Mouse (Mus musculus): ENCODE measurements at regions not wholly inside any gene's neighbourhood (a gene's known extent, or its start where the extent isn't known, plus 50 kb on each side); places are given as distances from the start of the nearest gene placed in this dataset.
"Not testable (repeated sequence)": the region's sequence is repeated elsewhere in the genome, so short reads cannot be mapped to it uniquely, and the experiment has no call there.

- no peak for DNase-seq (ENCODE audit: low read depth, low spot score)
These were observed 1372.5 kb upstream of the Rag2 start for GRCm38 (mm10) chr2:100252006-100252405.

DNA sequence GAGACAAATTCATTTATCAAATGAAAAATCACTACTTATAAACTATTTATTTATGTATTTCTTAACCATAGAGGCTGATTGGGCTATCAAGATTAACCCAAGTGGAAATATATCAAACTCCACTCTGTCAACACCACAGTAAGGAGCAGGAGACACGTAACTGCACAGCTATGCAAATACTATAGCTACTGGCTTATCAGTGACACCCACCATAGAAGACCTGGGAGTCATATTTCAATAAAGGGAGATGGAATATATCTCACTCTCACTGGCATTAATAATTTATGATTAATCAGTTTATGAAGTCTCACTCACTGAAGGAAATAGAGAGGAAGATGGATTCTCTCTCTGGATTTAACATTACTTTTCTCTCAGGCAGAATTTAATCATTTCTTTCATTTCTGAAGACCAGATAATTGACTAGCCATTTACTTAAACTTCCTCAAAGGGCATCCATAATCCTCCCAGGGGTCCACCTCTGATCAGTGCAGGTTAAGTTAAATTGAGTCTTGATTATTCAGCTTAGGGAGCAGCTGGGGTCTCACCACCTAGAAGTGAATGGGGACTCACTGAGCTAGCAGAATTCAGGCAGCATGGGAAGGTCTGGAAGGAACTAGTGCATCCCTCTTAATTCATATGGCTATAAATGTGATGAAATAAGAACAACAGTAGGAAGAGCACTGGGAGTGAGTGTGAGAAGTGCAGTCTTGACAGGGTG, 1365.2 kb upstream of the Rag2 start:
- DNase-seq (ENCODE audit: low read depth, low spot score): no peak

GRCm38 (mm10) chr2:100306516-100306915, 1318.0 kb upstream of the Rag2 start:
- no peak for DNase-seq (ENCODE audit: low read depth, low spot score)

DNA sequence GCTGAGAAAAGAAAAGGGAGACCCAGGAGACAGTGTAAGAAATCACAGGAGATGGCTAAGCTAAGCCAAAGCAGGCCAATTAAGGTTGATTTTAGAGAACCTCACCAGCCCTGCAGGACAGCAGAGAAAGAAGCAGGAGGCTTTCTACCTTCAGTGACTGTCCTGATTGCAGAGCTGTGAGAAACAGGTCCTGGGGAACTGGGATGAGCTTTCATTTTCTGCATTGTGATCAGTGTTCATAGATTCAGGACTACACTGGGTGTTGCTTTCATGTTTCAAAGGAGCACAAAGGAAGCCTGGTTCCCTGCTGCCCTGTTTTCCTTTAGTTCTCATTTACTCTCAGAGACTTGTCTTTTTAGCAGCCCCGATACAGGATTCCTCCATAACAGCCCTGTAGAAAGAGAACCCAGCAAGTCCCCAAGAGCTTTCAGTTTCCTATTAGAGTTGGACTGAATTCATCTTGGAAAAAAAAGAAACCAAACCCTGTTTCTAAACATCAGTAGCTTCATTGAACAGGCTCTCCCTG, 1311.7 kb upstream of the Rag2 start:
- peak; percentile 20 for DNase-seq (ENCODE audit: low read depth, low spot score)

DNA sequence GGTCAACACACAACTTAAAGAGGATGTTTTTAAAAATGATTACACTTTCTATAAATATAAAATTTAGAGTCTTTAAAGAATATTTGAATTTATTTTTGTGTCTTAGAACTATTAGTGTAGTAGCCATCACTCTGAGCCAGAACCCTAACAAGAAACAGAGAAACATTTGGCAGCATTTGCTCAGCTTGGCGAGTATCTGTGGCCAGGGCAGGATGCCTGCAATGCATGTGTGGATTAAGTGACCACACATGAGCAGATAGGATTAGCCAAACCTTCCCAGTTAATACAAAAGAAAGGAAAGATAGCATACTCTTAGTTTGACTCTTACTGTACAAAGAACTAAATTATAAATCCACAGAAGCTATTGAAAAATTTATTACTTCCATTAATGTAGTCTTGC, 1304.1 kb upstream of the Rag2 start:
- DNase-seq (ENCODE audit: low read depth, low spot score): no peak

DNA sequence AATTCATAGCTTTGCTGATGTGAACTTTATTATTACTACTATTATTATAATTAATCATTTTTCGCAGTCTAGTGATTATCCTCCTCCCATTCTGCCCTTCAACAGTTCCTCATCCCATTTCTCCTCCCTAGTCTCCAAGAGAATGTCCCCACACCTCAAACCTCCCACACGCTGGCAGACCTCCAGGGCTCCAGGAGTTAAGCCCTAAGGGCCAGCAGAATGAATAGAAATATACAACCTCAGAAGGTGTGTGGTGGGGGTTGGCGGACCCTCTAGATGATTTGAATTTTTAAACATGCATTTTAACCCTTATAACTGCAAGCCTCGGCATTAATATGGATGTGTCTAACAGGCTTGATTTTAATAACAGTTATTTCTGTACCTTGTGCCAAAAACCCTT, 1283.8 kb upstream of the Rag2 start:
- DNase-seq (ENCODE audit: low read depth, low spot score): no peak

GRCm38 (mm10) chr2:100344921-100345425, 1279.5 kb upstream of the Rag2 start:
- no peak for DNase-seq (ENCODE audit: low read depth, low spot score)

- not testable (repeated sequence) for DNase-seq (ENCODE audit: low read depth, low spot score)
These were observed 1258.9 kb upstream of the Rag2 start for GRCm38 (mm10) chr2:100365616-100366015.

- no peak for DNase-seq (ENCODE audit: low read depth, low spot score)
These were observed 1224.7 kb upstream of the Rag2 start for GRCm38 (mm10) chr2:100399776-100400175.

DNA sequence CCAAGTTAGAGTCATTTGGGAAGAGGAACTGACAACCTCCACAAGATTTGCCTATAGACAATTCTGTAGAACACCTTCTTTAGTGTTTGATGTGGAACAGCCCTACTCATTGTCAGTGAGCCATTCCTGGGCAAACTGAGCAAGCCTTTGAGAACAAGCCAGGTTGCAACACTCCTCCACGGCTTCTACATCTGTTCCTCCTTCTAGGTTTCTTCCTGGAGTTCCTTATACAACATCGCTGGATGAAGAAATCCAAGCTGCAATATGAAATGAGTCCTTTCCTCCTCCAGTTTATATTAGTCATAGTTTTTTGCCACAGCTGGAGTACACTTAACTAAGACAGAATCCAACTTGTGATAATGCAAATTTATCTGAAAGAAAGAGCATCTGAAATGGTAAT, 1197.9 kb upstream of the Rag2 start:
- DNase-seq (ENCODE audit: low read depth, low spot score): no peak

- DNase-seq (ENCODE audit: low read depth, low spot score): no peak
These were observed 1189.5 kb upstream of the Rag2 start for GRCm38 (mm10) chr2:100434991-100435390.

DNA sequence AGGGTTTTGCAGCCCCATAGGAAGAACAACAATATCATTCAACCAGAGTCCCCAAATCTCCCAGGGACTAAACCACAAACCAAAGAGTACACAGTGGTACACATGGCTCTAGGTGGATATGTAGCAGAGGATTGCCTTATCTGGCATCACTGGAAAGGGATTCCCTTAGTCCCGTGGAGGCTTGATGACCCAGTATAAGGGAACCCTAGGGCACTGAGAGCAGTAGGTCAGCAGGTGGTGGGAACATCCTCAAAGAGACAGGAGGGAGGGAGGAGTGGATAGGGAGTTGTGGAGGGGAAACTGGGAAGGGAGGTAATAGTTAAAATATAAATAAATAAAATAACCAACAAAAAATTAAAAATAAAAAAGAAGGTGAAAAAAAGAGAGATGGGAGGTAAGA, 1178.7 kb upstream of the Rag2 start:
- no peak for DNase-seq (ENCODE audit: low read depth, low spot score)

DNA sequence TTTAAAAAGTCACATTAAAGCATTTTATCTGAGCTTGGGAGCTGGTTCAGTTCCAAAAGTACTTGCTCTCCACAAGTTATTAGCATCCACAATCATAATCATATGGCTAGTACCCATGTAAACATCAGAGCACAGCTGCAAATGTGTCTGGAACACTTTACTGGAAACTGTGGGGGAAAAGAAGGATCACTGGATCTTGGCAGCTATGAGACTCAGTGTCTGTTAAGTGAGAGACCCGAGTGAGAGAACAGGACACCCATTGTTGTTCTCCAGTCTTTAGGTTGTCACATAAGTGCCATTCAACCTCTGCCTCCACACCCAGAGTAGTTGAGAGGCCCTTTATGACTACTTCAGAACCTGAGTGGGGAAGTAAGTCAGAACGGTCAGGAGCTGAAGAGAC, 1178.2 kb upstream of the Rag2 start:
- DNase-seq (ENCODE audit: low read depth, low spot score): no peak

DNA sequence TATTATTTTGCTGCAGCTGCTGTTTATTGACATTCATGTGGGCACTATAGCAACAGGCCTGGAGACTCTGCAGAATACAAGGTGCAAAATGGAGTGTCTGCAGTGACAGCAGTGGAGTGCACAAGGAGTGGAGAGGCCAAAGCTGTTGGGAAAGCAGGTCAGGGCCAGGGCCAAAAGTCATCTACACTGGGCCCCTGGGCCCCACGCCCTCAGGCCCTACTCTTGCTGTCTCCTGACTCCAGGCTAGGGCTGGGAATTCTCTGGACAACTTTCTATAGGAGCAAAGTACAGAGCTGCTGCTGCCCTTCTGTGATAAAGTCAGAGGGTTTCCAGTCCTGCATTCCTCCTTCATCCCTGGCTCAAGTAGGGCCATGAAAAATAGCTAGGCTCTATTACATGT, 1164.9 kb upstream of the Rag2 start:
- DNase-seq (ENCODE audit: low read depth, low spot score): not testable (repeated sequence)

GRCm38 (mm10) chr2:100486229-100486628, 1138.3 kb upstream of the Rag2 start:
- not testable (repeated sequence) for DNase-seq (ENCODE audit: low read depth, low spot score)

DNA sequence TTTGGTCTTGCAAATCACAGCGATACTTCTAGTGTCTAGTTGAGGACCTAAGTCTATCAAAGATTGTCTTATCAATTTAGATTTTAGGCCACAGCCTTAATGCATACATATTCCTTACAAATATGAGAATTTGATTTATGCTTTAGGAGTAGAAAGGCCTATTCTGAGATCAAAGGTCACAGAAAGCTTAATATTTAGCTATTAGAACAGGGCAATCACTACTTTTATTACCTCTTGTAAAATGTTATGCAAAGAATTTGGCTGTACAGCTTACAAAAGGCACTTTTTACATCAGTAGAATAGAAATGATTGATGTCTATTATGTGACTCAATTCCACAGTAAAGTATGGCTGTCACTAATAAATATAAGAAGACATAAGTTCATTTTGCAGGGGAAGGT, 1119.4 kb upstream of the Rag2 start:
- not testable (repeated sequence) for DNase-seq (ENCODE audit: low read depth, low spot score)

All from brain, embryonic 18.5 days (tissue).